Mouse (Mus musculus): Measurements from ENCODE around the gene Arhgef28. TPM values are rescaled to one million over a fixed set of nuclear protein-coding genes. Genes with fewer than 3 reads are reported as not detected.

The Arhgef28 gene
- polyA plus RNA-seq, 1 experiment from 2014 or later, result 10.2 TPM

GRCm38 (mm10) chr13:98175323-98176007 lies 30.8 kb downstream of the Arhgef28 start:
- Histone ChIP-seq H3K4me1 (peaks cover 7% of the 10 kb centered on the region; the same call in 1 of the 2 replicates), H3K9me3 (no peaks in the 10 kb centered on the region), H3K4me3 (no peak overlapping the region), H3K36me3 (no peaks in the 10 kb centered on the region), H3K27me3 (ENCODE audit: insufficient read depth, poor library complexity, severe bottlenecking) (no peaks in the 10 kb centered on the region), H3K27ac (no peak overlapping the region)
- DNase-seq (ENCODE audit: low spot score), result no peak
- WGBS, result 74% methylated on average over 10 of the region's 10 CpGs

DNA sequence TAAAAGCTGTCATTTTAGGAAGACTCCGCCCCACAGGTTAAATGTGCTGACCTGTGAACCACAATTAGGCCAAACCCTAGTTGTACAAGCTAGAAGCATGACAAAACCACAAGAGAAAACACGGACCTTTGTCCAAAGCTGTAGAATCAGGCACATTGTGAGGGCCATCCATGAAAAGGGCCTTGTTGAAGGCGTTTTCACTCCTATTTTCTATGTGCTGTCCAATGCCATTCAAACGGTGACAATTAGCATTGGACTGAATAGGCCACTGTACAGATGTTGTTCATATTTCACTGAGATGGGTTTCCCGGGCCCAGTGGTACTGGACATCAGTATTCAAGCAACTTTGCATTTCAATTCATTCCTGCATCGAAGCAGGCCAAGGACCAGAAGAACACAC lies 33.2 kb downstream of the Arhgef28 start:
- 86% methylated on average over 6 of the region's 6 CpGs for WGBS
- Histone ChIP-seq H3K4me3 (no peak overlapping the region), H3K36me3 (no peaks in the 10 kb centered on the region), H3K9me3 (no peaks in the 10 kb centered on the region), H3K27me3 (ENCODE audit: insufficient read depth, poor library complexity, severe bottlenecking) (no peaks in the 10 kb centered on the region), H3K4me1 (peaks cover 7% of the 10 kb centered on the region; the same call in 1 of the 2 replicates), H3K27ac (no peak overlapping the region)
- no peak for DNase-seq (ENCODE audit: low spot score)

- Histone ChIP-seq H3K27me3 (ENCODE audit: insufficient read depth, poor library complexity, severe bottlenecking) (no peaks in the 10 kb centered on the region), H3K9me3 (no peaks in the 10 kb centered on the region), H3K27ac (no peak overlapping the region), H3K4me1 (peaks cover 7% of the 10 kb centered on the region; the same call in 1 of the 2 replicates), H3K4me3 (no peak overlapping the region), H3K36me3 (no peaks in the 10 kb centered on the region)
- no peak for DNase-seq (ENCODE audit: low spot score)
- WGBS, result 83% methylated on average over 11 of the region's 11 CpGs
These were observed 33.9 kb downstream of the Arhgef28 start for GRCm38 (mm10) chr13:98172365-98172764.

- Histone ChIP-seq H3K36me3 (no peaks in the 10 kb centered on the region), H3K9me3 (no peaks in the 10 kb centered on the region), H3K27ac (no peak overlapping the region), H3K4me1 (peaks cover 3% of the 10 kb centered on the region; the same call in 1 of the 2 replicates), H3K4me3 (no peak overlapping the region), H3K27me3 (ENCODE audit: insufficient read depth, poor library complexity, severe bottlenecking) (no peaks in the 10 kb centered on the region)
- WGBS, result 85% methylated on average over 4 of the region's 4 CpGs
- no peak for DNase-seq (ENCODE audit: low spot score)
These were observed 34.5 kb downstream of the Arhgef28 start for GRCm38 (mm10) chr13:98171706-98172105.

GRCm38 (mm10) chr13:98171257-98171656 lies 35.0 kb downstream of the Arhgef28 start:
- no peaks in the 10 kb centered on the region for H3K27me3 ChIP-seq (ENCODE audit: insufficient read depth, poor library complexity, severe bottlenecking)
- DNase-seq (ENCODE audit: low spot score), result no peak
- 87% methylated on average over 12 of the region's 12 CpGs for WGBS
- H3K4me1 ChIP-seq, result peaks cover 3% of the 10 kb centered on the region; the same call in 1 of the 2 replicates
- H3K36me3 ChIP-seq, result no peaks in the 10 kb centered on the region
- no peak overlapping the region for H3K4me3 ChIP-seq
- H3K27ac ChIP-seq, result no peak overlapping the region
- no peaks in the 10 kb centered on the region for H3K9me3 ChIP-seq

- DNase-seq (ENCODE audit: low spot score), result no peak
- Histone ChIP-seq H3K27ac (no peak overlapping the region), H3K4me1 (no peaks in the 10 kb centered on the region), H3K9me3 (no peaks in the 10 kb centered on the region), H3K4me3 (no peak overlapping the region), H3K36me3 (no peaks in the 10 kb centered on the region), H3K27me3 (ENCODE audit: insufficient read depth, poor library complexity, severe bottlenecking) (no peaks in the 10 kb centered on the region)
- 84% methylated on average over 6 of the region's 6 CpGs for WGBS
These were observed 41.4 kb downstream of the Arhgef28 start for GRCm38 (mm10) chr13:98164878-98165277.

- Histone ChIP-seq H3K9me3 (no peaks in the 10 kb centered on the region), H3K27ac (no peak overlapping the region), H3K4me1 (no peaks in the 10 kb centered on the region), H3K4me3 (no peak overlapping the region), H3K27me3 (ENCODE audit: insufficient read depth, poor library complexity, severe bottlenecking) (no peaks in the 10 kb centered on the region), H3K36me3 (no peaks in the 10 kb centered on the region)
- WGBS, result 87% methylated on average over 8 of the region's 8 CpGs
- DNase-seq (ENCODE audit: low spot score), result no peak
These were observed 44.7 kb downstream of the Arhgef28 start for GRCm38 (mm10) chr13:98161496-98161895.

GRCm38 (mm10) chr13:98156656-98157055 lies 49.6 kb downstream of the Arhgef28 start:
- Histone ChIP-seq H3K4me1 (peaks cover 11% of the 10 kb centered on the region), H3K27ac (no peak overlapping the region), H3K36me3 (no peaks in the 10 kb centered on the region), H3K27me3 (ENCODE audit: insufficient read depth, poor library complexity, severe bottlenecking) (no peaks in the 10 kb centered on the region), H3K4me3 (no peak overlapping the region), H3K9me3 (no peaks in the 10 kb centered on the region)
- WGBS, result 66% methylated on average over 7 of the region's 7 CpGs
- DNase-seq (ENCODE audit: low spot score), result no peak

- no peak overlapping the region for H3K27ac ChIP-seq
- H3K36me3 ChIP-seq, result no peaks in the 10 kb centered on the region
- H3K9me3 ChIP-seq, result no peaks in the 10 kb centered on the region
- no peaks in the 10 kb centered on the region for H3K27me3 ChIP-seq (ENCODE audit: insufficient read depth, poor library complexity, severe bottlenecking)
- WGBS, result 65% methylated on average over 8 of the region's 8 CpGs
- no peak overlapping the region for H3K4me3 ChIP-seq
- peaks cover 16% of the 10 kb centered on the region for H3K4me1 ChIP-seq
- DNase-seq (ENCODE audit: low spot score), result no peak
These were observed 53.5 kb downstream of the Arhgef28 start for GRCm38 (mm10) chr13:98152759-98153158.

GRCm38 (mm10) chr13:98147532-98147931 lies 58.7 kb downstream of the Arhgef28 start:
- Histone ChIP-seq H3K36me3 (no peaks in the 10 kb centered on the region), H3K4me1 (peaks cover 12% of the 10 kb centered on the region), H3K9me3 (no peaks in the 10 kb centered on the region), H3K27ac (no peak overlapping the region), H3K27me3 (ENCODE audit: insufficient read depth, poor library complexity, severe bottlenecking) (no peaks in the 10 kb centered on the region), H3K4me3 (no peak overlapping the region)
- no peak for DNase-seq (ENCODE audit: low spot score)
- WGBS, result 68% methylated on average over 5 of the region's 5 CpGs

GRCm38 (mm10) chr13:98146573-98147160 lies 59.6 kb downstream of the Arhgef28 start:
- WGBS, result 81% methylated on average over 8 of the region's 8 CpGs
- H3K27ac ChIP-seq, result peak overlapping the region; percentile 7; the same call in 1 of the 2 replicates
- no peaks in the 10 kb centered on the region for H3K9me3 ChIP-seq
- no peaks in the 10 kb centered on the region for H3K36me3 ChIP-seq
- no peak overlapping the region for H3K4me3 ChIP-seq
- no peaks in the 10 kb centered on the region for H3K27me3 ChIP-seq (ENCODE audit: insufficient read depth, poor library complexity, severe bottlenecking)
- DNase-seq (ENCODE audit: low spot score), result no peak
- H3K4me1 ChIP-seq, result peaks cover 11% of the 10 kb centered on the region

- no peak for DNase-seq (ENCODE audit: low spot score)
- Histone ChIP-seq H3K27me3 (ENCODE audit: insufficient read depth, poor library complexity, severe bottlenecking) (no peaks in the 10 kb centered on the region), H3K9me3 (no peaks in the 10 kb centered on the region), H3K27ac (no peak overlapping the region), H3K36me3 (no peaks in the 10 kb centered on the region), H3K4me1 (peaks cover 11% of the 10 kb centered on the region), H3K4me3 (no peak overlapping the region)
- 80% methylated on average over 7 of the region's 7 CpGs for WGBS
These were observed 60.9 kb downstream of the Arhgef28 start for GRCm38 (mm10) chr13:98145310-98145709.

GRCm38 (mm10) chr13:98143000-98143399 lies 63.2 kb downstream of the Arhgef28 start:
- no peaks in the 10 kb centered on the region for H3K9me3 ChIP-seq
- no peak overlapping the region for H3K4me3 ChIP-seq
- H3K27ac ChIP-seq, result no peak overlapping the region
- H3K36me3 ChIP-seq, result no peaks in the 10 kb centered on the region
- DNase-seq (ENCODE audit: low spot score), result no peak
- H3K27me3 ChIP-seq (ENCODE audit: insufficient read depth, poor library complexity, severe bottlenecking), result no peaks in the 10 kb centered on the region
- H3K4me1 ChIP-seq, result peaks cover 9% of the 10 kb centered on the region
- 92% methylated on average over 10 of the region's 10 CpGs for WGBS

All from heart, embryonic 10.5 days (tissue).